Mouse (Mus musculus): ENCODE results near the gene Msn. TPM values are rescaled to one million over a fixed set of nuclear protein-coding genes. Genes with fewer than 3 reads are reported as not detected.

Msn gene
- polyA plus RNA-seq, 1 experiment, result 0.85 TPM

DNA sequence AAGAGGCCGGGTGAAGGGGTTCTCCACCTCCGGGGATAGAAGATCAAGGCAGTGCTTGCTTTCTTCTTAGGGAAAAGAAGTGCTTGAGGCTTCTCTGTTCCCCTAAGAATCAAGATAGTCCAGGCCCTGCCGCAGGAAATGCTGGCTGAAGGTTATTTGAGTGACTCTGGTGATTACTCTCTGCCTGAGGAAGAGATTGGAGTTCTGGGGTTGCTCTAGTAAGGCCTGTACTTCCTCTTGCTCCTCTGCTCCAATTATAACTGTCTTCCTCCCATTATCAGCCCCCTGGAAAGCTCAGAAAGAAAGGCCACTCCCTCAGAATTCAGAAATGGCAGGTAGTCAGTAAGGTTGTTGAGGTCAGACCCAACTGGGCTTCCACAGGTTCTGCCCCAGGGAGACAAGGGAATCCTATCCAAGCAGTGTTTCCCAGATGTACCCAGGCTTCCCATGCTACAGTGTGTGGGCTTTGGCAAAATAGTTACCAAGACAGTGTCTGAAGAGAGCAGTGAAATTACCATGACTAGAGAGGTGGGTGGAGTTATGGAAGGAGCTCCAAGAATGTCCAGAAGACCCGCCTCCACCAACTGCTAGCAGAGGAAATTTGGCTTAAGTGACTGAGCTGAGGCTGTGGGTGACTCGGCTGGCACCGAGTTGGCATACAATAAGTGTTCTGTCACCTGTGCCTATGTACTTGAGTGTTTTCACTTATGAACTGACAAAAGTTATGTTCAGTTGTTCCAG is 39.2 kb downstream of the Msn start:
- Histone ChIP-seq H3K36me3 (ENCODE audit: control insufficient read depth) (no peaks in the 10 kb centered on the region), H3K4me1 (ENCODE audit: control insufficient read depth) (peaks cover 38% of the 10 kb centered on the region), H3K9me3 (ENCODE audit: control insufficient read depth, low read length) (no peaks in the 10 kb centered on the region), H3K4me3 (replicated peaks) (no peak overlapping the region), H3K27me3 (ENCODE audit: control insufficient read depth) (no peaks in the 10 kb centered on the region)
- TF ChIP-seq GATA1 (IDR thresholded peaks at IDR 0.05; ENCODE audit: low read length), result no peak
- no peak for TF ChIP-seq TAL1 (IDR thresholded peaks at IDR 0.05; ENCODE audit: low read length)

GRCm38 (mm10) chrX:96135581-96135980 is 39.7 kb downstream of the Msn start:
- no peak overlapping the region for H3K4me3 ChIP-seq (replicated peaks)
- H3K27me3 ChIP-seq (ENCODE audit: control insufficient read depth), result no peaks in the 10 kb centered on the region
- H3K4me1 ChIP-seq (ENCODE audit: control insufficient read depth), result peaks cover 32% of the 10 kb centered on the region
- H3K9me3 ChIP-seq (ENCODE audit: control insufficient read depth, low read length), result no peaks in the 10 kb centered on the region
- TF ChIP-seq GATA1 (IDR thresholded peaks at IDR 0.05; ENCODE audit: low read length), result no peak
- TF ChIP-seq TAL1 (IDR thresholded peaks at IDR 0.05; ENCODE audit: low read length), result no peak
- no peaks in the 10 kb centered on the region for H3K36me3 ChIP-seq (ENCODE audit: control insufficient read depth)

- Histone ChIP-seq H3K9me3 (ENCODE audit: control insufficient read depth, low read length) (no peaks in the 10 kb centered on the region), H3K36me3 (ENCODE audit: control insufficient read depth) (no peaks in the 10 kb centered on the region), H3K4me1 (ENCODE audit: control insufficient read depth) (peaks cover 16% of the 10 kb centered on the region), H3K4me3 (replicated peaks) (no peak overlapping the region), H3K27me3 (ENCODE audit: control insufficient read depth) (no peaks in the 10 kb centered on the region)
- TF ChIP-seq GATA1 (IDR thresholded peaks at IDR 0.05; ENCODE audit: low read length) (no peak), TAL1 (IDR thresholded peaks at IDR 0.05; ENCODE audit: low read length) (no peak)
These were observed 43.4 kb downstream of the Msn start for GRCm38 (mm10) chrX:96139262-96139661.

DNA sequence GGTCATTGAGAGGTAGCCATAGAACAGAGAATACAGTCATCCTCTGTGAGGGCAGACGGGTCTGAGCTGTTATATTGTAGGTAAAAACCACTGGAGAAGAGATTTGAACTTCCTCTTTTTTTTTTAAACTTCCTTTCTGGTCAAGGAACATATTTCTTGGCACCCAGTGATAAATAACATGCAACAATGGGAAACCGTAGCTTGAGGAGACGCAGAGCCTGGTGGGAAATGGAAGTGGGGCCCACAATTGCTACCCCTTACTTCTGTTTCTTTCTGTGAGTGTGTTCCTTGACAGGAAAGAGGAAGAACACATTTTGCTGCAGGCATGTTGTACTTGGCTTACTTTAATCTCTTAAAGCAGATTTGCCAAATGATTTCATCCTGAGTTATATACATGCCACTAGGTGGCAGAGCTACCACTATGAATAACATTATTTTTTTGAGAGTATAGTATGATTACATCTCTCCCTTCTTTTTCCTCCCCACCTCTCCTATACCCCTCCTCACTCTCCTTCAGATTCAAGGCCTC is 49.2 kb downstream of the Msn start:
- Histone ChIP-seq H3K4me3 (replicated peaks) (no peak overlapping the region), H3K36me3 (ENCODE audit: control insufficient read depth) (no peaks in the 10 kb centered on the region), H3K4me1 (ENCODE audit: control insufficient read depth) (peaks cover 5% of the 10 kb centered on the region), H3K27me3 (ENCODE audit: control insufficient read depth) (no peaks in the 10 kb centered on the region), H3K9me3 (ENCODE audit: control insufficient read depth, low read length) (no peaks in the 10 kb centered on the region)
- TF ChIP-seq TAL1 (IDR thresholded peaks at IDR 0.05; ENCODE audit: low read length) (no peak), GATA1 (IDR thresholded peaks at IDR 0.05; ENCODE audit: low read length) (no peak)

- Histone ChIP-seq H3K27me3 (ENCODE audit: control insufficient read depth) (no peaks in the 10 kb centered on the region), H3K4me3 (replicated peaks) (no peak overlapping the region), H3K9me3 (ENCODE audit: control insufficient read depth, low read length) (no peaks in the 10 kb centered on the region), H3K4me1 (ENCODE audit: control insufficient read depth) (peaks cover 5% of the 10 kb centered on the region), H3K36me3 (ENCODE audit: control insufficient read depth) (peaks cover 4% of the 10 kb centered on the region)
- TF ChIP-seq GATA1 (IDR thresholded peaks at IDR 0.05; ENCODE audit: low read length) (no peak), TAL1 (IDR thresholded peaks at IDR 0.05; ENCODE audit: low read length) (no peak)
These were observed 52.4 kb downstream of the Msn start for GRCm38 (mm10) chrX:96148217-96148616.

GRCm38 (mm10) chrX:96153362-96153761 is 57.5 kb downstream of the Msn start:
- Histone ChIP-seq H3K4me3 (replicated peaks) (no peak overlapping the region), H3K36me3 (ENCODE audit: control insufficient read depth) (peaks cover 28% of the 10 kb centered on the region), H3K27me3 (ENCODE audit: control insufficient read depth) (no peaks in the 10 kb centered on the region), H3K4me1 (ENCODE audit: control insufficient read depth) (no peaks in the 10 kb centered on the region), H3K9me3 (ENCODE audit: control insufficient read depth, low read length) (no peaks in the 10 kb centered on the region)
- no peak for TF ChIP-seq GATA1 (IDR thresholded peaks at IDR 0.05; ENCODE audit: low read length)
- no peak for TF ChIP-seq TAL1 (IDR thresholded peaks at IDR 0.05; ENCODE audit: low read length)

DNA sequence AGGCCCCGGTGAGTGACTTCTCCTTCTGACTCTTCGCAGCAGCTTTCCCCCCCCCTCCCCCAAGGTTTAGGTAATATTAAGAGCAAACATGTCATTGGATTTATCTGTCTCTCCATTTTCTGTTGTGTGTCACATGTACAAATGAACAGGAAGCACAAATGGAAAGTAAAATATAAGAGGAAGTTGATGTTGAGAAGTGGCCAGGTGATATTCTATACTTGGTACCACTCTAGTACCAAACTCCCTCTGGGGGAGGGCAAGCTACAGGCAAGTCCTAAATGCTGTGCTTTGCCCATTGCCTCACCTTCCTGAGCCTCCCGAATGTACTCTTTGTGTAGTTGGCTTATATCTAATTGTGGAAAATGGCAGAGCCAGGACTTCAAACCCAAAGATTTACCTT is 62.1 kb downstream of the Msn start:
- Histone ChIP-seq H3K36me3 (ENCODE audit: control insufficient read depth) (peaks cover 33% of the 10 kb centered on the region), H3K9me3 (ENCODE audit: control insufficient read depth, low read length) (no peaks in the 10 kb centered on the region), H3K4me3 (replicated peaks) (no peak overlapping the region), H3K27me3 (ENCODE audit: control insufficient read depth) (no peaks in the 10 kb centered on the region), H3K4me1 (ENCODE audit: control insufficient read depth) (no peaks in the 10 kb centered on the region)
- no peak for TF ChIP-seq GATA1 (IDR thresholded peaks at IDR 0.05; ENCODE audit: low read length)
- no peak for TF ChIP-seq TAL1 (IDR thresholded peaks at IDR 0.05; ENCODE audit: low read length)

DNA sequence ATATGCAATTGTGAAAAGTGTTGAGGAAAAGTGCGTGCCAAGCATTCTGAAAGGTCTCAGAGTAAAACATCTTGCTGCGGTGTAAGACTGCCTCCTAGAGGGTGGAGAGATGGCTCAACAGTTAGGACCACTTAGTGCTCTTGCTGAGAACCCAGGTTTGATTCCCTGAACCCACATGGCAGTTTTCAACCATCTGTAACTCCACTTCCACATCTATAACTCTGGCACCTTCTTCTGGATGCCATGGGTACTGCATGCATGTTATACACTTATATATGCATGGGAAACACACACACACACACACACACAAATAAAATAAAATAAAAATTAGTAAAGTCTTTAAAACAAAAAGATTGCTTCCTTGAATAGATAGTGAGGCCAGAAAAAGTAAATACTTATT is 66.7 kb downstream of the Msn start:
- no peaks in the 10 kb centered on the region for H3K4me1 ChIP-seq (ENCODE audit: control insufficient read depth)
- no peaks in the 10 kb centered on the region for H3K9me3 ChIP-seq (ENCODE audit: control insufficient read depth, low read length)
- no peaks in the 10 kb centered on the region for H3K27me3 ChIP-seq (ENCODE audit: control insufficient read depth)
- TF ChIP-seq TAL1 (IDR thresholded peaks at IDR 0.05; ENCODE audit: low read length) (no peak), GATA1 (IDR thresholded peaks at IDR 0.05; ENCODE audit: low read length) (no peak)
- H3K36me3 ChIP-seq (ENCODE audit: control insufficient read depth), result peaks cover 40% of the 10 kb centered on the region
- H3K4me3 ChIP-seq (replicated peaks), result no peak overlapping the region

DNA sequence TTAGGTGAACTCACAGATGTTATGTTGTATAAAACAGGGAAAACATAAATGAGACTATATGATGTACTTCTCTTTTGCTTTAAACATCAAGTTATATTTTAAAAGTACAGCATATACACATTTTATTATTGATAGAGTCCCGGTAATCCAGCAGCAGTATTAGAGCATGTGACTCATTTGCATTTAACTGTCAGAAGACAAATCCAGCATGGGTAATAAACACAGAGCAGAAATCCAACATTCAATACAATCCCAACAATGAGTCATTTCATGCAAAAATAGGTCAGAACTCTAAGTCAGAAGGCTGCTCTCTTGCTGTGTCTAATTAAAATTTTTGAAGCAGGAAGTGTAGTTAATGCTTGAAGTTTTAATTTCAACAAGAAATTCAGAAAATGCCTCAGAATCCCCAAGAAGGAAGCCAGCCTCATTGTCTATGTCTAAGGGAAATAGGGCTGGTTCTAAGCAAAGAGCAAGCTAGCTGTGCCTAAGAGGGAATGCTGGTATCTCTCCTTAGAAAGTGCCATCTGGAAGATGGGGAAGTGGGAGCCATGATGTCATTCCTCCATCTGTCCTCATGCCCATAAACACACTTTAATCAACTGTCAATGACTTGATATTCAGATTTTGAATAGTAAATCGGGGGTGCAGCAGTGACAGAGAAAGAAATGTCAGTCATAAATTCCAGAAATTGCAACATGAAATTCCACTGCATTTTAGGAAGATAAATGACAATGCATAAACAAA is 76.0 kb downstream of the Msn start:
- H3K4me1 ChIP-seq (ENCODE audit: control insufficient read depth), result no peaks in the 10 kb centered on the region
- H3K9me3 ChIP-seq (ENCODE audit: control insufficient read depth, low read length), result no peaks in the 10 kb centered on the region
- no peaks in the 10 kb centered on the region for H3K27me3 ChIP-seq (ENCODE audit: control insufficient read depth)
- H3K4me3 ChIP-seq (replicated peaks), result no peak overlapping the region
- TF ChIP-seq TAL1 (IDR thresholded peaks at IDR 0.05; ENCODE audit: low read length) (no peak), GATA1 (IDR thresholded peaks at IDR 0.05; ENCODE audit: low read length) (no peak)
- peaks cover 7% of the 10 kb centered on the region for H3K36me3 ChIP-seq (ENCODE audit: control insufficient read depth)

All from erythroblast, embryonic 14.5 days (primary cell).